Mouse (Mus musculus): ENCODE measurements around the gene Sirpb1b.
"Not testable (repeated sequence)": the region's sequence is repeated elsewhere in the genome, so short reads cannot be mapped to it uniquely, and the experiment has no call there.

The Sirpb1b gene

DNA sequence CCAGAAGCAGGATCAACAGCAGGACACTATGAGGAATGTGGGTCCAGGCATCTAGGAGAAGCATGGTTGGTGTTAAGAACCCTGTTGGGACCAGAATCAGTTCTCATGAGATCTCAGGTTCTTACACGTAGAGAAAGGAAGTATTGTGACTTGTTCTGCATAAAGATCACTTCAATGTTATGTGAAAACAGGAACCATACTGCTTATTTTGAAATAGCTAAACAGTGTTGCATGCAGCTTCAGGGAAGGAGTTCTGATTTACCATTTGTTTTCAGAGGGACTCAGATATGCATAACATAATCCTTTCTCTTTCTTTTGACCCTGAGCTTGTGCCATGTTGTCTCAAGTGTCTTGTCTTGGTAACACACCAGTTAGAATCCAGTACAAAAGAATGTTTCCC is at the start of gene Sirpb1b:
Sirpb1b (minus strand) TSS at position 179 of the 400 bp plus-strand sequence.
- not testable (repeated sequence) for DNase-seq (ENCODE audit: low spot score)

GRCm38 (mm10) chr3:15590377-15591117 is 15.7 kb upstream of the Sirpb1b start:
- DNase-seq (ENCODE audit: low spot score), result not testable (repeated sequence)

- DNase-seq (ENCODE audit: low spot score), result not testable (repeated sequence)
Observed at GRCm38 (mm10) chr3:15586665-15587064, 11.8 kb upstream of the Sirpb1b start.

DNA sequence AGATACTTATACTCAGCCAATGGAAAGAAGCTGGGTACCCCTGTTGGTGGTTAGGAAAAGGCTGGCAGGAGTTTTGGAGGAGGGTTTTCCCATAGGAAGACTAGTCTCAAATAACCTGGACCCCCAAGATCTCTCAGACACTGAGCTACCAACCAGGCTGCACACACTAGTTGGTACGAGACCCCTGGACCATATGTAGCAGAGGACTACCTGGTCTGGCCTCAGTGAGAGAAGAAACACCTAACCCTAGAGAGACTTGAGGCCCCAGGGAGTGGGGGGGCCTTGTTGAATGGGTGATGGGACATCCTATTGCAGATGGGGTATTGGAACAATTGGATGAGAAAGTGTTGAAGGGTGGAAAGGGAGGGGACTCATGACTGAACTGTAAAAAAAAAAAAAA is 8.6 kb upstream of the Sirpb1b start:
- no peak for DNase-seq (ENCODE audit: low spot score)

DNA sequence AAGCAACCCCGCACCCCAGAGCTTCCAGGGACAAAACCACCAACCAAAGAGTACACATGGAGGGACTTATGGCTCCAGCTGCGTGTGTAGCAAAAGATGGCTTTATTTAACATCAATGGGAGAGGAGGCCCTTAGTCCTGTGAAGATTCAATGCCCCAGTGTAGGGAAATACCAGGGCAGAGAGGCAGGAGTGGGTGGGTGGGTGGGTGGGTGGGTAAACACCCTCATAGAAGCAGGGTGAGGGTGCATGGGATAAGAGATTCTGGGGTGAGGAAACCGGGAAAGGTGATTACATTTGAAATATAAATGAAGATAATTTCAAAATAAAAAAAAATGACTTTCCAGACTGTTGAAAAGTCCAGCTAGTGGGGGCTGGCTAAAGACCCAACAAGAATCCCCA is 8.1 kb upstream of the Sirpb1b start:
- DNase-seq (ENCODE audit: low spot score), result not testable (repeated sequence)

DNA sequence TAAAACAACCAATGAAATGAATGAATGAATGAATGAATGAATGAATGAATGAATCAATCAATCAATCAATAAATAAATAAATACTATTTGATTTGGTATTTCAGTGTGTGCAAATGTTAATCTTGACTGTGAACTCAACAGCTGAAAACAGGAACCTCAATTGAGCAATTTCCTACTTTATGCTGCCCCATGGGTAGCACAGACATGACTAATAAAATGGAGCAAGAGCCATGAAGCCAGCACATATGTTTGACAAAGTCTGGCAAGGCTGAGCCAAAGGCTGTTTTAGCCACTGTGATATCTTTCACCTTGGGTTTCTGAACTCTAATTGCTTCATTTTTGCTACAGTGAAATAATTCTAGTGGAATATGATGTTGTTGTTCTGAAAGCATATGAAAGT is 1.6 kb upstream of the Sirpb1b start:
- not testable (repeated sequence) for DNase-seq (ENCODE audit: low spot score)

GRCm38 (mm10) chr3:15528589-15528988 is 46.3 kb downstream of the Sirpb1b start:
- DNase-seq (ENCODE audit: low spot score), result no peak

DNA sequence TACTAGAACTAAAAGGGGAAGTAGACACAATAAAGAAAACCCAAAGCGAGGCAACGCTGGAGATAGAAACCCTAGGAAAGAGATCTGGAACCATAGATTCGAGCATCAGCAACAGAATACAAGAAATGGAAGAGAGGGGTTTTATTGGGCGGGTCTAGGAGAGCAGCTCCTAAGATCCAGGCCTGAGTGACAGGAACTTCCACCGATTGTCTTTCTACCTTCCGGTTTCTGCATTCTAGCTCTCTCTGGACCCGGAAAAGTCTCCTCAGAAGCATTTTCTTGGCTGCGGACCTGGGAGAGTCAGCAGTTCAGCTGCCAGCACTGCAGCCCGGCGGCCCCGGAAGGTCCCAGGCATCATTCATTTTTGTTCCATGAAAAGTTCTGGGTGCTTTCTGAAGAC is 61.3 kb downstream of the Sirpb1b start:
- DNase-seq (ENCODE audit: low spot score), result not testable (repeated sequence)

DNA sequence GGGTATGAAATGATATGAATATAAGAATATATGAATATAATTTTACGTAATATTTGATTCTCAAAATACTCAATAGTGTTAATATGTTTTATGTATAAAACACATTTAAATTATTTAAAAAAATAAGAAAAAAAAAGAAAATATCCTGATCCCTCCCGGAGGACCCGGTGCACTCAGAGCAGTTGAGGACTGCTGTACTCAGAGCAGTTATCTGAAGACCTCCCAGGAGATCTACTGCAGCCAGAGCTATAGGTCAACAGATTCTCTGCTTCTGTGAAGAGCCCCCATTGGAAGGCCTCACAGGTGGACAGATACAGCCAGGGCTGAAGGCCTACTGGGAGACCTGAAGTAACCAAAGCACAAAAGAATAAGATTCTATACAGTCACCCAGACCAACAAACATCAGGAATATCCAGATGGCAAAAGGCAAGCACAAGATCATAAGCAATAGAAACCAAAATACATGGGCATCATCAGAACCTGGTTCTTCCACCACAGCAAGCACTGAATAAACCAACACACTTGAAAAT is 67.0 kb downstream of the Sirpb1b start:
- DNase-seq (ENCODE audit: low spot score), result not testable (repeated sequence)

DNA sequence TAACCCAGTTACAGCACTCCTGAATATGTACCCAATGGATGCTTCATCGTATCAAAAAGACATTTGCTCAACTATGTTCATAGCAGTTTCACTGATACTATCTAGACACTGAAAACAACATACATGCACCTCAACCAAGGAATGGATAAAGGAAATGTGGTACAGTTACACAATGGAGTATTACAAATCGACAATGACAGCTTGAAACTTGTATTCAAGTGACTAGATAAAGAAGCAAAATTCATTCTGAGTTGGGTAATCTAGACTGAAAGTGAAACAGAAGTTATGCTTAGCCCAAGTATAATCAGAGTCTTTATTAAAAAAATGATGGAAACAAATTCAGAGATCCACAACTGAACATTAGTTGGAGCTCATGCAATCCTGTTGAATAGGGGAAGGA is 100.0 kb downstream of the Sirpb1b start:
- DNase-seq (ENCODE audit: low spot score), result not testable (repeated sequence)

- DNase-seq (ENCODE audit: low spot score), result not testable (repeated sequence)
Observed at GRCm38 (mm10) chr3:15470158-15470557, 104.7 kb downstream of the Sirpb1b start.
